Mouse (Mus musculus) monocyte, adult 2 months (primary cell): ENCODE measurements around the gene Rpl22.

ENCODE experiments used
- DNase-seq, 2 experiments: peaks; one replicate each; pipeline ENCODE4 v3.0.0; 2022; ENCODE audit warnings: low spot score in 2 of 2, low read depth in 1 of 2

The Rpl22 gene

GRCm38 (mm10) chr4:152325574-152326411 lies at the start of gene Rpl22:
Gene Rpl22 (plus strand): TSS chr4:152325742.
- peak; percentile 89 to 92 for DNase-seq

- no peak for DNase-seq
These were observed 48.9 kb upstream of the Rpl22 start for GRCm38 (mm10) chr4:152276389-152277347.

GRCm38 (mm10) chr4:152277916-152278315 lies 47.6 kb upstream of the Rpl22 start:
- DNase-seq = no peak

- DNase-seq = no peak
These were observed 46.6 kb upstream of the Rpl22 start for GRCm38 (mm10) chr4:152278986-152279385.

- DNase-seq = no peak
These were observed 43.9 kb upstream of the Rpl22 start for GRCm38 (mm10) chr4:152281601-152282000.

- DNase-seq = no peak
These were observed 42.8 kb upstream of the Rpl22 start for GRCm38 (mm10) chr4:152282721-152283120.

- peak; percentile 54 to 80 for DNase-seq
These were observed 42.2 kb upstream of the Rpl22 start for GRCm38 (mm10) chr4:152283186-152283950.

- DNase-seq = peak in 1 of 2 experiments; percentile 16
These were observed 40.0 kb upstream of the Rpl22 start for GRCm38 (mm10) chr4:152285505-152285904.

- DNase-seq = no peak
These were observed 39.4 kb upstream of the Rpl22 start for GRCm38 (mm10) chr4:152286183-152286582.

- peak in 1 of 2 experiments; percentile 19 for DNase-seq
These were observed 38.7 kb upstream of the Rpl22 start for GRCm38 (mm10) chr4:152286887-152287286.

GRCm38 (mm10) chr4:152287317-152288120 lies 38.0 kb upstream of the Rpl22 start:
- no peak for DNase-seq

GRCm38 (mm10) chr4:152288398-152288945 lies 37.1 kb upstream of the Rpl22 start:
- DNase-seq = no peak

GRCm38 (mm10) chr4:152290385-152290784 lies 35.2 kb upstream of the Rpl22 start:
- no peak for DNase-seq

GRCm38 (mm10) chr4:152290991-152291390 lies 34.6 kb upstream of the Rpl22 start:
- DNase-seq = no peak

GRCm38 (mm10) chr4:152291562-152291961 lies 34.0 kb upstream of the Rpl22 start, which contains the start of gene Hes3:
Gene Hes3 (minus strand): TSS chr4:152291662.
- DNase-seq = no peak

GRCm38 (mm10) chr4:152292102-152292765 lies 33.3 kb upstream of the Rpl22 start:
- DNase-seq = no peak

GRCm38 (mm10) chr4:152294188-152294929 lies 31.2 kb upstream of the Rpl22 start:
- DNase-seq = no peak

- no peak for DNase-seq
These were observed 29.6 kb upstream of the Rpl22 start for GRCm38 (mm10) chr4:152295916-152296315.

- DNase-seq = no peak
These were observed 29.2 kb upstream of the Rpl22 start for GRCm38 (mm10) chr4:152296371-152296770.
